Mouse (Mus musculus) ES-Bruce4 (cell line): ENCODE data around the gene Slc25a19. TPM values are rescaled to one million over a fixed set of nuclear protein-coding genes. Genes with fewer than 3 reads are reported as not detected.

ENCODE experiments used
- H3K27ac ChIP-seq: 2 replicates; pipeline ENCODE4 v1.5.1; 2012; ENCODE audit warnings: low read length, inconsistent platforms; ENCODE audit not compliant: insufficient read depth
- H3K27me3 ChIP-seq: 2 replicates; pipeline ENCODE4 v1.6.1; 2012; ENCODE audit warnings: mild to moderate bottlenecking, low read length, inconsistent platforms; ENCODE audit not compliant: control insufficient read depth, poor library complexity, insufficient read depth, severe bottlenecking
- H3K36me3 ChIP-seq: 2 replicates; pipeline ENCODE4 v1.6.1; 2012; ENCODE audit warnings: inconsistent platforms, mild to moderate bottlenecking, low read length, moderate library complexity; ENCODE audit not compliant: control insufficient read depth, poor library complexity, insufficient read depth, severe bottlenecking
- H3K4me1 ChIP-seq: one replicate; pipeline ENCODE4 v1.8.1; 2011; ENCODE audit warnings: low read length; ENCODE audit not compliant: control insufficient read depth, insufficient read depth
- H3K4me3 ChIP-seq: 2 replicates; pipeline ENCODE4 v1.5.1; 2011; ENCODE audit warnings: low read depth, mild to moderate bottlenecking, low read length
- H3K9ac ChIP-seq: 2 replicates; pipeline ENCODE4 v1.6.1; 2012; ENCODE audit warnings: low read depth, mild to moderate bottlenecking, inconsistent platforms; ENCODE audit not compliant: poor library complexity, severe bottlenecking
- H3K9me3 ChIP-seq: replicated peaks from 2 replicates; pipeline ENCODE4 v1.6.1; 2012; ENCODE audit warnings: mild to moderate bottlenecking, low read length, inconsistent platforms; ENCODE audit not compliant: control insufficient read depth, poor library complexity, insufficient read depth, severe bottlenecking
- CTCF ChIP-seq: IDR thresholded peaks from one replicate; pipeline ENCODE4 v1.8.1; 2011; ENCODE audit warnings: low read depth, low read length
- EP300 ChIP-seq: IDR thresholded peaks from 2 replicates; pipeline ENCODE4 v1.6.1; 2011; ENCODE audit warnings: low read depth, low read length; ENCODE audit not compliant: insufficient read depth
- POLR2A ChIP-seq: IDR thresholded peaks from one replicate; pipeline ENCODE4 v1.8.1; 2011; ENCODE audit warnings: low read length; ENCODE audit not compliant: insufficient read depth
- polyA plus RNA-seq: library from polyadenylated mRNA; stranded (reverse); fragments of >200 nt; gene quantifications from 2 replicates; pipeline ENCODE4 v1.2.4, GENCODE M21; 2011; ENCODE audit warnings: low read depth; ENCODE audit not compliant: missing spikeins, insufficient read depth, insufficient read length

Gene Slc25a19
- polyA plus RNA-seq, 1 experiment: 34.7 TPM

DNA sequence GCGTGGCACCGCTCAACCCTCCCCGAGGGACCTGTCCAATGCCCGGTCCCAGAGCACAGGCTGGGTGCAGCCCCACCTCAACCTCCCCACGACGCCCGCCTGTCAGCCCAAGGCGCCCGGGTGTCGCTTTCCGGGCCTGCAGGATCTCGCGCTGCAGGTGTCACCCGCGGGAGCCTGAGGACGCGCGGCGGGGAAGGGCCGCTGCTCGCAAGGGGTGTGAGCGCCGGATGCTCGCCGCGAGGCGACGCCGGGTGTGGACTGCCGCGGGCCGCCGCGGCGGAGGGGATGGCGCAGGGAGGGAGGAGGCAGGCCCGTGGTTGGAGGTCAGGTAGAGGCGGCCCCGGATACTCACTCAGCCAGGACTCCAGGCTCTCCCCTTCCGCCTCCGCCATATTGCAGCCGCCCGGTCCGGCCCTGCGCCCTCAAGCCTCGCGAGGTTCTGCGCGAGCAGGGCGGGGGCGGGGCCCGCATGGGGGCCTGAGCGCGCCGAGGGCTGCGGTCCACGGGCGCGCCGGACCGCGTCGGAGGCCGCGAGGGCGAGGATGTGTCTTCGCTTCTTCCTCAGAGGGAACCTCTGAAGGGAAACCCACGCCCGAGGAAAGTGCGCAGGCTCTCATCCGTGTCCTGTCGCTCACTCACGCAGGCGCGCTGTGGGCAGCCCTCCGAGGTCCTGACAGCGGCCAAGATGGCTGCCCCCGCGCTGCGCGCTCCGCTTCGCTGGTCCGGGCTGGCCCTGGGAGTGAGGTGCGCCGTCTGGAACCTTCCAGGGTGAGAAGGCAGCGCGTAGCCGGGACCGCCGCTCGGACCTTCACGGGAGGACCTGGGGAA lies 24.4 kb downstream of the Slc25a19 start, which contains the start of the genes Mrps7 and Gga3:
Gene Mrps7, plus strand, starts transcription at position 450 of the 828 bp plus-strand sequence.
Gene Gga3, minus strand, starts transcription at position 576 of the 828 bp plus-strand sequence.
- Histone ChIP-seq H3K9ac (peak within 1 kb of the TSS; percentile 89), H3K4me1 (no peaks in the 10 kb centered on the region), H3K4me3 (peak within 1 kb of the TSS; percentile 90), H3K9me3 (no peaks in the 10 kb centered on the region), H3K36me3 (peaks cover 24% of the 10 kb centered on the region), H3K27ac (no peak within 1 kb of the TSS), H3K27me3 (no peaks in the 10 kb centered on the region)
- TF ChIP-seq EP300 (no peak), POLR2A (no peak), CTCF (no peak)

GRCm38 (mm10) chr11:115603128-115603475 lies 25.0 kb downstream of the Slc25a19 start:
- Histone ChIP-seq H3K4me3 (peak overlapping the region; percentile 90), H3K36me3 (peaks cover 21% of the 10 kb centered on the region), H3K27ac (no peak overlapping the region), H3K27me3 (no peaks in the 10 kb centered on the region), H3K9me3 (no peaks in the 10 kb centered on the region), H3K9ac (peak overlapping the region; percentile 89), H3K4me1 (no peaks in the 10 kb centered on the region)
- TF ChIP-seq POLR2A: no peak
- TF ChIP-seq EP300: no peak
- TF ChIP-seq CTCF: no peak

GRCm38 (mm10) chr11:115601174-115601573 lies 26.9 kb downstream of the Slc25a19 start:
- H3K4me1 ChIP-seq: no peaks in the 10 kb centered on the region
- H3K36me3 ChIP-seq: peaks cover 15% of the 10 kb centered on the region
- H3K9ac ChIP-seq: no peak overlapping the region
- H3K27me3 ChIP-seq: no peaks in the 10 kb centered on the region
- no peaks in the 10 kb centered on the region for H3K9me3 ChIP-seq
- H3K27ac ChIP-seq: no peak overlapping the region
- no peak overlapping the region for H3K4me3 ChIP-seq
- no peak for TF ChIP-seq EP300
- TF ChIP-seq CTCF: no peak
- no peak for TF ChIP-seq POLR2A

GRCm38 (mm10) chr11:115600743-115601142 lies 27.4 kb downstream of the Slc25a19 start:
- Histone ChIP-seq H3K4me1 (no peaks in the 10 kb centered on the region), H3K27me3 (no peaks in the 10 kb centered on the region), H3K27ac (no peak overlapping the region), H3K36me3 (peaks cover 11% of the 10 kb centered on the region), H3K9ac (no peak overlapping the region), H3K4me3 (no peak overlapping the region), H3K9me3 (no peaks in the 10 kb centered on the region)
- TF ChIP-seq CTCF (no peak), POLR2A (no peak), EP300 (no peak)

DNA sequence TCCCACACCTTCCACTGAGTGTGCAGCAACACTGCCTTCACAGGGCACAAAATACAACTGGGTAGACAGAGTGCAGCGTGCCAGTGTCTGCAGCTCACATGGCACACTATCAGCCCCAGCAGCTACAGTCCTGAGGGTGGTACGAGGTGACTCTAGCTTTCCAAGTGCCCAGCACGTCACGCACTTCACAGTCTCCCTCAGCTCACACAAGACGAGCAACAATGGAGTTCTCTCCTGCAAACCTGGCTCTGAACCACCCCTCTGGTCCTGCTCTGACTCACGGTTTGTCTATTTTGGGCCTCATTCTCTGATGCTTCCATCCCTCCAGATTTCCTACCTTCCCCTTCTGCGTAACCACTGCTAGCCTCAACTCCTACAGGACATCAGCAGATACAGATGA lies 28.4 kb downstream of the Slc25a19 start:
- no peaks in the 10 kb centered on the region for H3K27me3 ChIP-seq
- H3K9ac ChIP-seq: no peak overlapping the region
- H3K4me3 ChIP-seq: no peak overlapping the region
- no peaks in the 10 kb centered on the region for H3K4me1 ChIP-seq
- H3K9me3 ChIP-seq: no peaks in the 10 kb centered on the region
- no peak overlapping the region for H3K27ac ChIP-seq
- peaks cover 15% of the 10 kb centered on the region for H3K36me3 ChIP-seq
- TF ChIP-seq CTCF (no peak), POLR2A (no peak)

DNA sequence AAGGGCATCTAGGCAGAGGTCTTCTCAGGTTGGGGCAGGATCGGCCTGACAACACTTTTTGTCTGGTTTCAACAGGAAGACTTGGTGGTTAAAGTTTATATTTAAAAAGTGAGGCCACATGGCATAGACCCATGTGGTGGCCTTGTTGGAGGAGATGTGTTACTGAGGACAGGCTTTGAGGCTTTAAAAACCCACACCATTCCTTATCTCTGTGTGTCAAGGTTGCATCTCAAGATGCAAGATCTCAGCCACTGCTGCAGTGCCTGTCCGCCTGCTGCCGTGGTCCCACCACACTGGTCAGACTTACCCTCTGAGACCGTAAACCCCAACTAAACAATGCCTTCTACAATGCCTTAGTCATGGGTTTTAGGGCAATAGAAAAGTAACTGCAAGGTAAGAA lies 29.8 kb downstream of the Slc25a19 start:
- Histone ChIP-seq H3K4me3 (no peak overlapping the region), H3K4me1 (no peaks in the 10 kb centered on the region), H3K27ac (no peak overlapping the region), H3K9me3 (no peaks in the 10 kb centered on the region), H3K9ac (no peak overlapping the region), H3K36me3 (peaks cover 28% of the 10 kb centered on the region), H3K27me3 (no peaks in the 10 kb centered on the region)
- TF ChIP-seq CTCF (no peak), EP300 (no peak), POLR2A (no peak)
